Mouse (Mus musculus) forebrain, embryonic 14.5 days (tissue): Measurements from ENCODE around the gene Phkb. TPM values are rescaled to one million over a fixed set of nuclear protein-coding genes. Genes with fewer than 3 reads are reported as not detected.
"Not testable (repeated sequence)": the region's sequence is repeated elsewhere in the genome, so short reads cannot be mapped to it uniquely, and the experiment has no call there.

ENCODE experiments used
- ATAC-seq: fragments of 200-750 bp; cut with Nextera tagmentation; 2 replicates; pipeline ENCODE4 v1.8.0; 2017; ENCODE audit warnings: mild to moderate bottlenecking, moderate library complexity
- DNase-seq: peaks from one replicate; pipeline ENCODE4 v3.0.0-alpha.2; 2015; ENCODE audit warnings: low spot score
- H3K27ac ChIP-seq: fragments of 300-500 bp; sonication (generic); 2 replicates; pipeline ENCODE4 v1.5.1; 2014; ENCODE audit warnings: low read depth, mild to moderate bottlenecking, control low read depth, low read length, moderate library complexity
- H3K27me3 ChIP-seq: fragments of 300-500 bp; sonication (generic); replicated peaks from 2 replicates; pipeline ENCODE4 v1.6.1; 2014; ENCODE audit warnings: low read length, control low read depth, mixed read lengths; ENCODE audit not compliant: control insufficient read depth, insufficient read depth
- H3K36me3 ChIP-seq: fragments of 300-500 bp; sonication (generic); 2 replicates; pipeline ENCODE4 v1.6.1; 2014; ENCODE audit warnings: low read length, control low read depth; ENCODE audit not compliant: control insufficient read depth, insufficient read depth
- H3K4me1 ChIP-seq: fragments of 300-500 bp; sonication (generic); 2 replicates; pipeline ENCODE4 v1.6.1; 2014; ENCODE audit warnings: antibody characterized with exemption, low read length, control low read depth; ENCODE audit not compliant: control insufficient read depth, insufficient read depth
- H3K4me2 ChIP-seq: fragments of 300-500 bp; sonication (generic); 2 replicates; pipeline ENCODE4 v1.6.1; 2014; ENCODE audit warnings: mild to moderate bottlenecking, control low read depth, low read length
- H3K4me3 ChIP-seq: fragments of 300-500 bp; sonication (generic); 2 replicates; pipeline ENCODE4 v1.5.1; 2014; ENCODE audit warnings: low read depth, low read length, control low read depth
- H3K9ac ChIP-seq: fragments of 300-500 bp; sonication (generic); 2 replicates; pipeline ENCODE4 v1.6.1; 2014; ENCODE audit warnings: mild to moderate bottlenecking, low read length, control low read depth, moderate library complexity
- H3K9me3 ChIP-seq: fragments of 300-500 bp; sonication (generic); replicated peaks from 2 replicates; pipeline ENCODE4 v1.6.1; 2016; ENCODE audit warnings: low read length, control low read depth, mixed read lengths; ENCODE audit not compliant: control insufficient read depth
- WGBS: fragments of 180-500 bp; shearing (Covaris S2); extraction: QIAGEN DNeasy Blood & Tissue Kit; methylation state at CpG from one replicate; pipeline ENCODE4 v1.1.7; 2014; 5-methylcytosine and 5-hydroxymethylcytosine counted together
- polyA plus RNA-seq: library from polyadenylated mRNA; unstranded; fragments of >200 nt; fragmentation: Nextera tagmentation; extraction: Ambion mirVana; gene quantifications from 2 replicates; pipeline ENCODE4 v1.2.1, GENCODE M21; 2014

The Phkb gene
- 33.1 and 34.1 TPM in 2 replicates for polyA plus RNA-seq

- DNase-seq (peak; percentile 94), ATAC-seq (peak; percentile 97)
- under 1% methylated on average over 50 of the region's 54 CpGs for WGBS
- Histone ChIP-seq H3K27ac (peak within 1 kb of the TSS; percentile 97), H3K27me3 (no peaks in the 10 kb centered on the region), H3K9me3 (no peaks in the 10 kb centered on the region; the same call in 1 of the 2 replicates), H3K9ac (peak within 1 kb of the TSS; percentile 92), H3K4me2 (peak within 1 kb of the TSS; percentile 66), H3K4me3 (peak within 1 kb of the TSS; percentile 91), H3K36me3 (peaks cover 7% of the 10 kb centered on the region), H3K4me1 (peaks cover 12% of the 10 kb centered on the region)
These were observed at the start of gene Phkb, which contains the start of gene Itfg1 for GRCm38 (mm10) chr8:85840657-85841488. Gene Phkb, plus strand, starts transcription at chr8:85840959. Gene Itfg1, minus strand, starts transcription at chr8:85840921.

DNA sequence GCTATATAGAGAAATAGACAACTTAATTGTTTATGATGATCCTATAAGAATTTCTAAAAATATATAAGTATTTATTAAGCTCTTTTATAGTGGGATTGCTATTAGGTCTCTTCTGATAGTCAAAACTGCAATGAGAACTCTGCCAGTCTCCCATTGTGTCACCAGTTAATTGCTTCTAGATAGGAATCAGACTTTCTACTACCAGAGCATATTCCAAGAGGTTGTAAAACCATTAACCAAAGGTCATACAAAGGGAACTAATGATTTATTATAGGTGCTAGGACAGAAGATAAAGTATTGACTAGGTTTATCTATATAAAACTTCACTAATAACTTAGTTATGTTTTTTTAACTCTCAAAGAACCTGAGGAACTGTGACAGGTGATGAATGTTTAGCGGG is 44.4 kb upstream of the Phkb start:
- H3K9ac ChIP-seq, H3K9me3 ChIP-seq, H3K27me3 ChIP-seq, H3K36me3 ChIP-seq, H3K4me1 ChIP-seq, H3K4me2 ChIP-seq, H3K27ac ChIP-seq, DNase-seq, ATAC-seq, H3K4me3 ChIP-seq: not testable (repeated sequence)
- 100% methylated on average over 1 of the region's 1 CpGs for WGBS

GRCm38 (mm10) chr8:85800164-85800563 is 40.6 kb upstream of the Phkb start:
- H3K9me3 ChIP-seq: no peaks in the 10 kb centered on the region
- no peak overlapping the region for H3K9ac ChIP-seq
- no peaks in the 10 kb centered on the region for H3K4me1 ChIP-seq
- no peak for ATAC-seq
- H3K27me3 ChIP-seq: no peaks in the 10 kb centered on the region
- no peak overlapping the region for H3K4me2 ChIP-seq
- H3K36me3 ChIP-seq: 0 out of 2 replicates have a peak, but pooled peaks cover 9% of the 10 kb centered on the region
- WGBS: 88% methylated on average over 1 of the region's 1 CpGs
- no peak overlapping the region for H3K27ac ChIP-seq
- H3K4me3 ChIP-seq: no peak overlapping the region
- no peak for DNase-seq

DNA sequence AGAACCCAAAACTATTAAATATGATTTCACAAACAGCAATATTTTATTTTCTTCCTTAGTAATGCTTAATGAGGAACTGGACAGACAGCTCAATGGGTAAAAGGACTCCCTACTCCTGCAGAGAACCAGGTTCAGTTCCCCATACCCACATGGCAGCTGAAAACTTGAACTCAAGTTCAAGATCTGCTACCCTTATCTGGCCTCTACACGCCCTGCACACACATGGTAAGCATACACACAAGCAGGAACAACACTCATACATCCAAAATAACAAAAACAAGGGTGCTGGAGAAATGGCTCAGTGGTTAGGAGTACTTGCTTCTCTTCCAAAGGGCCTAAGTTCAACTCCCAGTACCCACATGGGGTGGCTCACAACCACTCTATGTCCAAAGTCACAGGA is 39.4 kb upstream of the Phkb start:
- no peak overlapping the region for H3K27ac ChIP-seq
- no peak for DNase-seq
- no peak overlapping the region for H3K4me2 ChIP-seq
- no peak for ATAC-seq
- H3K27me3 ChIP-seq: no peaks in the 10 kb centered on the region
- H3K36me3 ChIP-seq: peaks cover 14% of the 10 kb centered on the region; the same call in 1 of the 2 replicates
- no peak overlapping the region for H3K9ac ChIP-seq
- H3K9me3 ChIP-seq: no peaks in the 10 kb centered on the region
- H3K4me3 ChIP-seq: no peak overlapping the region
- WGBS: 88% methylated on average over 1 of the region's 1 CpGs
- H3K4me1 ChIP-seq: no peaks in the 10 kb centered on the region

GRCm38 (mm10) chr8:85813621-85814020 is 27.1 kb upstream of the Phkb start:
- Histone ChIP-seq H3K9ac (no peak overlapping the region), H3K36me3 (peaks cover 4% of the 10 kb centered on the region; the same call in 1 of the 2 replicates), H3K9me3 (no peaks in the 10 kb centered on the region), H3K4me1 (no peaks in the 10 kb centered on the region), H3K4me2 (no peak overlapping the region), H3K27ac (no peak overlapping the region), H3K27me3 (no peaks in the 10 kb centered on the region), H3K4me3 (no peak overlapping the region)
- ATAC-seq (no peak), DNase-seq (no peak)

GRCm38 (mm10) chr8:85839916-85840656 is 673 bp upstream of the Phkb start:
- H3K27ac ChIP-seq: peak overlapping the region; percentile 97
- under 1% methylated on average over 21 of the region's 21 CpGs for whole genome bisulfite sequencing
- peaks cover 12% of the 10 kb centered on the region for H3K4me1 ChIP-seq
- H3K4me2 ChIP-seq: peak overlapping the region; percentile 66
- DNase-seq (no peak), ATAC-seq (no peak)
- peaks cover 12% of the 10 kb centered on the region for H3K36me3 ChIP-seq
- peak overlapping the region; percentile 92 for H3K9ac ChIP-seq
- no peaks in the 10 kb centered on the region for H3K27me3 ChIP-seq
- H3K4me3 ChIP-seq: peak overlapping the region; percentile 91
- no peaks in the 10 kb centered on the region; the same call in 1 of the 2 replicates for H3K9me3 ChIP-seq

DNA sequence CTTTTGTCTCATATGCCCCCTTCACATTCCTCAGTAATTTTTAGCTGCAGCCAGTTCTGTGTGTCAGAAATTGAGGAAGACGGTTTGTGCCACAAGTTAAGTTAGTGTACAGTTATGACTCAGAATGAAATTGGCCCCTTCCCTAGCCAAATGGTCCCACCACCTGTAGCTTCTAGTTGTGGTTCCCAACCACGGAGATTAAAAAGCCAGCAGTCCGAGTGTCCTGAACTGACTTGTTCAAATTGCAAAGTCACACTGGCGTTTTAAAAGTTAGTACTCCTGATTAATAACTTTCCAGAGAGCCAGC is 683 bp downstream of the Phkb start:
- no peaks in the 10 kb centered on the region; the same call in 1 of the 2 replicates for H3K9me3 ChIP-seq
- DNase-seq (no peak), ATAC-seq (no peak)
- H3K4me2 ChIP-seq: peak overlapping the region; percentile 66
- peak overlapping the region; percentile 91 for H3K4me3 ChIP-seq
- H3K4me1 ChIP-seq: peaks cover 12% of the 10 kb centered on the region
- H3K9ac ChIP-seq: peak overlapping the region; percentile 92
- WGBS: 12% methylated on average over 4 of the region's 4 CpGs
- no peak overlapping the region for H3K27ac ChIP-seq
- H3K27me3 ChIP-seq: no peaks in the 10 kb centered on the region
- H3K36me3 ChIP-seq: peaks cover 6% of the 10 kb centered on the region; the same call in 1 of the 2 replicates

GRCm38 (mm10) chr8:85845887-85846286 is 5.1 kb downstream of the Phkb start:
- Histone ChIP-seq H3K9ac (no peak overlapping the region), H3K4me1 (0 out of 2 replicates have a peak, but pooled peaks cover 5% of the 10 kb centered on the region), H3K9me3 (no peaks in the 10 kb centered on the region; the same call in 1 of the 2 replicates), H3K4me3 (no peak overlapping the region), H3K27ac (no peak overlapping the region), H3K4me2 (no peak overlapping the region), H3K36me3 (no peaks in the 10 kb centered on the region), H3K27me3 (no peaks in the 10 kb centered on the region)
- DNase-seq (no peak), ATAC-seq (no peak)
